Mouse (Mus musculus): Measurements from ENCODE around the gene 2310011J03Rik. TPM values are rescaled to one million over a fixed set of nuclear protein-coding genes. Genes with fewer than 3 reads are reported as not detected.
"Not testable (repeated sequence)": the region's sequence is repeated elsewhere in the genome, so short reads cannot be mapped to it uniquely, and the experiment has no call there.

The 2310011J03Rik gene
- polyA plus RNA-seq, 1 experiment from 2014 or later, result 32.4 TPM

DNA sequence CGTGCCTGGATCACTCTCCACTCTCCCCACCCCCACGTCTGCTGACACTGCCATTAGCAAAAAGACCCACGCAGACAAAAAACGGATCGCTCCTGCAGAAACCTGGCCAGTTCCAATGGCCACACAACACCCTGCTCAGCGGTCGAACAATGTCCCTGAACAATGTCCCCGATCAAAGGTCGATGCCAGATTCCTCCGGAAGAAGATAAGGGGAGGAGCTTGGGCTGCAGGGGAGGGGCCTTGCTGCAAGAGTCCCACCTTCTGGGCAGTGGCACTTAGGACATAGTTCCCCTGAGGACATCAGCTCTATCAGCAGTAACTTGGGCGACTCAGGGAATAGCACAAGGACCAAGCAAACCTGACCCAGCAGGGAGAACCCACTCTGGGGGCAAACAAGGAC, 31.6 kb upstream of the 2310011J03Rik start:
- H3K27me3 ChIP-seq, result peaks cover 98% of the 10 kb centered on the region
- no peak overlapping the region for H3K4me2 ChIP-seq
- no peak for ATAC-seq (replicated peaks; ENCODE audit: insufficient number of reproducible peaks, insufficient read depth, low FRiP score, low read depth)
- no peaks in the 10 kb centered on the region for H3K36me3 ChIP-seq
- H3K9ac ChIP-seq, result no peak overlapping the region
- H3K27ac ChIP-seq, result no peak overlapping the region
- H3K9me3 ChIP-seq (replicated peaks), result no peaks in the 10 kb centered on the region
- peaks cover 33% of the 10 kb centered on the region for H3K4me1 ChIP-seq (replicated peaks)
- H3K4me3 ChIP-seq, result no peak overlapping the region
- WGBS, result 31% methylated on average over 11 of the region's 11 CpGs

DNA sequence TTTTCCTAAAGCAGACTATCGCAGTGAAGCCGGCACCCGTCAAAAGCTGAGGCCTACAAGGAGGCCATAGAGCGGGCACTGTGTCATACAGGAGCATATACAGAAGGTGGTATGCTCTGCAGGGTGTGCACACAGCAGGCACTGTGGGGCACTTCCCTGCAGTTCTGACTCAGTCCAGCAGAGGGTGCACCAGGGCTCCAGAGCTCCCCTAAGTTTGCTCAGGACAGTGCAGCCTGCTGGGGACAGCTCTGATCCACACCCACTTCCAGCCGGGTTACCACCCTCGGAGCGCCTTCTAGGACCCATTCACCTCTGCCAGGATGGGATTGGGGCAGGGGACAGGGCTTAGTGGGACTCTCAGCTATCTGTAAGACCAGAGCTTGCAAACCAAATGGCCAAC, 30.0 kb upstream of the 2310011J03Rik start:
- Histone ChIP-seq H3K9me3 (replicated peaks) (no peaks in the 10 kb centered on the region), H3K27me3 (peaks cover 97% of the 10 kb centered on the region), H3K4me3 (no peak overlapping the region), H3K4me2 (no peak overlapping the region), H3K27ac (no peak overlapping the region), H3K4me1 (replicated peaks) (peaks cover 24% of the 10 kb centered on the region), H3K36me3 (no peaks in the 10 kb centered on the region), H3K9ac (no peak overlapping the region)
- WGBS, result 4% methylated on average over 7 of the region's 7 CpGs
- ATAC-seq (replicated peaks; ENCODE audit: insufficient number of reproducible peaks, insufficient read depth, low FRiP score, low read depth), result peak; percentile 73

DNA sequence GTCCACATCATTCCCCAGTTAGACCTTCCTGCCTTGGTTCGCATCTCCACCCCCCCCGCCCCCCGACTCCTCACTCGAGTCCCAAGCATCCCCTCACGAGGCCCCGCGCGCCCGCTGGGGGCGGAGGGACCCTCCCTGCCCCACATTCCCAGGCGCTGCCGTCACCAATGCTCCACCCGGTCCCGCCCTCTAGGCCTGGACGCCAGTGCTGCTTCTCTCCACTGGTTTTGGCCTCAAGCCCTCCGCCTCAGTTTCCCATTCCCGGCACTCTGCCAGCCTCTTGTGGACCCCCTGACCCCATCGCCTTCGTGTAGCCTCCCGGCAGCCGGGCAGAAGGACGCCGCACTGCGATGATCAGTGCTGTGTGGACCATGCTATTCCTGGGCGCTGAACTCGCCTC, 28.6 kb upstream of the 2310011J03Rik start:
- H3K9me3 ChIP-seq (replicated peaks), result no peaks in the 10 kb centered on the region
- peaks cover 98% of the 10 kb centered on the region for H3K27me3 ChIP-seq
- H3K4me3 ChIP-seq, result peak overlapping the region; percentile 52
- H3K9ac ChIP-seq, result peak overlapping the region; percentile 61; the same call in 1 of the 2 replicates
- ATAC-seq (replicated peaks; ENCODE audit: insufficient number of reproducible peaks, insufficient read depth, low FRiP score, low read depth), result no peak
- H3K36me3 ChIP-seq, result no peaks in the 10 kb centered on the region
- H3K4me2 ChIP-seq, result peak overlapping the region; percentile 82
- H3K27ac ChIP-seq, result no peak overlapping the region
- peaks cover 36% of the 10 kb centered on the region for H3K4me1 ChIP-seq (replicated peaks)
- WGBS, result 18% methylated on average over 26 of the region's 26 CpGs

DNA sequence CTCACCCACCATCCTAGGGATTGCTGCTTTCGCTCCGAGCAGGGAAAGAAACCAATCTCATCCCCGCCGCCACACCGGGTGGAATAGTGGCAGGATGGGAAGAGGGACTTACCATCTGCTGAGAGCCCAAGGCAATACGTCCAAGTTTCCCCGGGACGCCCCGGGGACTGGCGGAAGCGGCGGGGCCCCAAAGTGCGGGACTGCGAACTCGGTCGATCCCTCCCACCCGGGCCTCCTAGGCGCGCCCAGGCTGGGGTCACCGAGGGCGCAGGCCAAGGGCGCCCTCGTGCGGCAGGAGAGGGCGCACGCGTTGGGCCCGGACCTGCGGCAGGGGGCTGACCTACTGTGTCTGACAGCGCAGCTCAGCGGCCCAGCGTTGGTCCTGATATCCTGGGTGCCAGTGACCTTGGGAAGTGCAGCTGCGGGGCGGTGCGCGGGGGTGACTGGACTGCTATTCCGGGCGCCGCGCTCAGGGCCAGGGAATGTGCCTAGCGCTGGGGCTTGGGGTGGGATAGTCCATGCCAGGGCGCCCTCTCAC, 28.0 kb upstream of the 2310011J03Rik start, which contains the start of gene Adamtsl5:
TSS of gene Adamtsl5 (minus strand) at position 169 of the 538 bp plus-strand sequence.
- Histone ChIP-seq H3K27me3 (peaks cover 98% of the 10 kb centered on the region), H3K4me1 (replicated peaks) (peaks cover 42% of the 10 kb centered on the region), H3K27ac (peak within 1 kb of the TSS; percentile 31), H3K36me3 (no peaks in the 10 kb centered on the region), H3K4me2 (peak within 1 kb of the TSS; percentile 82), H3K9ac (peak within 1 kb of the TSS; percentile 61), H3K9me3 (replicated peaks) (no peaks in the 10 kb centered on the region), H3K4me3 (peak within 1 kb of the TSS; percentile 52)
- under 1% methylated on average over 42 of the region's 42 CpGs for WGBS
- ATAC-seq (replicated peaks; ENCODE audit: insufficient number of reproducible peaks, insufficient read depth, low FRiP score, low read depth), result peak; percentile 51

DNA sequence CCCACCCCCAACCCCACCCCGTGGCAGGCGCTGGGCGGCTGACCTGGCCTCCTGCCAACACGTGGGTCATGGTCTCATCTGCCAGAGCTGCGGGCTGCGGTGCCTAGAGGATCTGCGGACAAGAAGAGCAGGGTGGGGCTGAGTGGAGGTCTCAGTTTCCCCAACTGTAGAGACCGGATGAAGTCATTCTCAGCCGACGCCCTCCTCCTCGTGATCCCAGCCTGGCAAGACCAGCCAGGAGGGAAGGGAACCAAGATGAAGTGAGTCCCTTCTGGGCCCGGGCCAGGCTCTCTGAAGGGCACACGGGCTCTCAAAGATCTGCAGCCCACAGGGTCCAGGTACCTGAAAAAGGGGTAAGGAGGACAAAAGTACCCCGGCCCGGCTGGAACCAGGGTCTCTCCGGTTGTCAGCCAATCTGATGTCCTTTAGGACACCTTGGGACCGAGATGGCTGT, 27.2 kb upstream of the 2310011J03Rik start:
- no peaks in the 10 kb centered on the region for H3K9me3 ChIP-seq (replicated peaks)
- 12% methylated on average over 17 of the region's 17 CpGs for WGBS
- H3K9ac ChIP-seq, result peak overlapping the region; percentile 61
- peak overlapping the region; percentile 82 for H3K4me2 ChIP-seq
- H3K27me3 ChIP-seq, result peaks cover 98% of the 10 kb centered on the region
- H3K27ac ChIP-seq, result 0 out of 2 replicates have a peak overlapping the region, but pooled peaks have one; percentile 31
- H3K4me1 ChIP-seq (replicated peaks), result peaks cover 50% of the 10 kb centered on the region
- no peaks in the 10 kb centered on the region for H3K36me3 ChIP-seq
- no peak for ATAC-seq (replicated peaks; ENCODE audit: insufficient number of reproducible peaks, insufficient read depth, low FRiP score, low read depth)
- peak overlapping the region; percentile 52 for H3K4me3 ChIP-seq

DNA sequence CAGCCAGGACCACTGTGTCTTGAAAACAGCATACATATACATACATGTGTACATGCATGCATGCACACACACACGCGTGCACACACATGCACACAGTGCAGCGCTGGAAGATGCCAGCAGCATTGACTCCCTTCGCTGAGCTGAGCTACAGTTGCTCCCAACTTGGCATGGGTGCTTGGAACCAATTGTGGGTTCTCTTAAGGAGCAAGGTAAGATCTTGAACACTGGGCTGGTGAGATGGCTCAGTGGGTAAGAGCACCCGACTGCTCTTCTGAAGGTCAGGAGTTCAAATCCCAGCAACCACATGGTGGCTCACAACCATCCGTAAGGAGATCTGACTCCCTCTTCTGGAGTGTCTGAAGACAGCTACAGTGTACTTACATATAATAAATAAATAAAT, 25.6 kb upstream of the 2310011J03Rik start:
- not testable (repeated sequence) for H3K27ac ChIP-seq; H3K36me3 ChIP-seq; H3K9me3 ChIP-seq (replicated peaks); ATAC-seq (replicated peaks; ENCODE audit: insufficient number of reproducible peaks, insufficient read depth, low FRiP score, low read depth); H3K9ac ChIP-seq; H3K4me3 ChIP-seq; H3K4me2 ChIP-seq
- WGBS, result 79% methylated on average over 6 of the region's 6 CpGs
- Histone ChIP-seq H3K27me3 (peaks cover 98% of the 10 kb centered on the region), H3K4me1 (replicated peaks) (peaks cover 61% of the 10 kb centered on the region)

DNA sequence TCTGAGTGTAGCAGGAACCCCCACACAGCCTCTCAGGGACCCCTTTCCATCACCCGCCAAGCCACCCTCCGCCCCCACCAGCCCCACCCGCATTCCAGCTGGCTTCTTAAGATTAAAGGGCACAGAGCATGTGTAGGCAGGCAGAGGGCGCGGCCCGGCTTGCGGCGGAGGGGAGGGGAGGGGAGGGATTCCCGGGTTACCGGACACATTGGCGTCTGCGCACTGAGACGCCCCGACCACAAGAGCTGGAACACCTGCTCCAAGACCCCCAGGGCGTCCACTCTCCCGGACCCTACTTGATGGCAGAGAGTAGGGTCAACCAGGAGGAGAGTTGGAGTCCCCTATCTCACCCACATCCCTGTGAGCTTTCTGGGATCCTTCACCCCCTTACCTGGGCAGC, 24.8 kb upstream of the 2310011J03Rik start:
- Histone ChIP-seq H3K27ac (no peak overlapping the region), H3K27me3 (peaks cover 98% of the 10 kb centered on the region), H3K4me3 (no peak overlapping the region), H3K4me1 (replicated peaks) (peaks cover 64% of the 10 kb centered on the region), H3K9me3 (replicated peaks) (no peaks in the 10 kb centered on the region), H3K36me3 (no peaks in the 10 kb centered on the region), H3K4me2 (peak overlapping the region; percentile 9; the same call in 1 of the 2 replicates), H3K9ac (no peak overlapping the region)
- 9% methylated on average over 16 of the region's 16 CpGs for WGBS
- ATAC-seq (replicated peaks; ENCODE audit: insufficient number of reproducible peaks, insufficient read depth, low FRiP score, low read depth), result no peak

DNA sequence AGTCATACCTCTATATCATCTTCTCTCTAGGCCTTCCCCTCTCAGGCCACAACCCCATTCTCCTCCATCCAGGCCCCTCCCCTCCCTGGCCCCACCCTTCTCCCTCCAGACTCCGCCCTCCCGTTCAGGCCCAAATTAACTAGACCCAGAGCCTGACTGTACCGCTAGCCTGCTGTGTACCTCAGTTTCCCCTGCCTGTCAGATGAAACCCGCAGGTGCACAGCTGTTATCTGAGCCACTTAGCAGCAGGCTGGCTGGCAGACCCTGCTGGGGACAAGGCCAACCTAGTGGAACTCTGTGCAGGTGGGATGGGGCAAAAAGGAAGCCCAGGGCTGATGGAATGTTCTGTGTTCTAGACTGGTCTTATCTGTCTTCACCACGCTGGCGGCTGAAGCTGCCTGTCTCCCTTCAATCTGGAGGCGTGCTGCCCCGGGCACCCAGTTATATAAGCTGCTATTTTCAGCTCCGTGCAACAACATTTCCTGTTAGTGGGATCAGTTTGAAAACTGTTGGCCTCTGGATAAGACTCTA, 23.9 kb upstream of the 2310011J03Rik start:
- Histone ChIP-seq H3K9ac (no peak overlapping the region), H3K36me3 (no peaks in the 10 kb centered on the region), H3K4me3 (no peak overlapping the region), H3K4me2 (no peak overlapping the region), H3K4me1 (replicated peaks) (peaks cover 63% of the 10 kb centered on the region), H3K27me3 (peaks cover 92% of the 10 kb centered on the region), H3K9me3 (replicated peaks) (no peaks in the 10 kb centered on the region), H3K27ac (peak overlapping the region; percentile 26; the same call in 1 of the 2 replicates)
- 25% methylated on average over 9 of the region's 9 CpGs for WGBS
- ATAC-seq (replicated peaks; ENCODE audit: insufficient number of reproducible peaks, insufficient read depth, low FRiP score, low read depth), result no peak

DNA sequence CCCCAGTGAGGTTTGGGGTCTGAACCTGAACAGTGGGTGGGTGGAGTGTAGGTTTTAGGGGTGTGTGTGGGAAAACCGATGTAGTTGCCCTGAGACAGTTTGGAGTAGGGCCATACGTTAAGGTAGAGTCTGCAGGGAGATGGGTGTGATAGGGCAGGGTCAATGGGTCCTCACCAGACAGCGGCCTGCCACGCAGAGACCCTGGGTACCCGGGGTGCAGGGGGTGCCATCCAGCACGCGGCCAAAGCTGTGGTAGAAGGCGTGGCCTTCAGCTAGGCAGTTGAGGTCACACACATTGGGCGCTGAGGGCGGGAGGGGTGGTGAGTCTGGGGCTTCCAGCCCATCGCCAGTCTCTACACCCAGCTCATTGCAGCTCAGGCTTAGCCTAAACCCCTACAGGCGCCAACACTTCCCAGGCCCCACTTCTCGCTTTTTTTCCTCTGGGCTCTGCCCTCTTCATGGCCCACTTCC, 23.1 kb upstream of the 2310011J03Rik start:
- H3K27ac ChIP-seq, result no peak overlapping the region
- peak overlapping the region; percentile 58 for H3K4me2 ChIP-seq
- 39% methylated on average over 13 of the region's 13 CpGs for WGBS
- 0 out of 2 replicates have a peak, but pooled peaks have one; percentile 1 for ATAC-seq (replicated peaks; ENCODE audit: insufficient number of reproducible peaks, insufficient read depth, low FRiP score, low read depth)
- H3K4me1 ChIP-seq (replicated peaks), result peaks cover 55% of the 10 kb centered on the region
- H3K9me3 ChIP-seq (replicated peaks), result no peaks in the 10 kb centered on the region
- H3K9ac ChIP-seq, result no peak overlapping the region
- peaks cover 84% of the 10 kb centered on the region for H3K27me3 ChIP-seq
- peak overlapping the region; percentile 40 for H3K4me3 ChIP-seq
- H3K36me3 ChIP-seq, result no peaks in the 10 kb centered on the region

DNA sequence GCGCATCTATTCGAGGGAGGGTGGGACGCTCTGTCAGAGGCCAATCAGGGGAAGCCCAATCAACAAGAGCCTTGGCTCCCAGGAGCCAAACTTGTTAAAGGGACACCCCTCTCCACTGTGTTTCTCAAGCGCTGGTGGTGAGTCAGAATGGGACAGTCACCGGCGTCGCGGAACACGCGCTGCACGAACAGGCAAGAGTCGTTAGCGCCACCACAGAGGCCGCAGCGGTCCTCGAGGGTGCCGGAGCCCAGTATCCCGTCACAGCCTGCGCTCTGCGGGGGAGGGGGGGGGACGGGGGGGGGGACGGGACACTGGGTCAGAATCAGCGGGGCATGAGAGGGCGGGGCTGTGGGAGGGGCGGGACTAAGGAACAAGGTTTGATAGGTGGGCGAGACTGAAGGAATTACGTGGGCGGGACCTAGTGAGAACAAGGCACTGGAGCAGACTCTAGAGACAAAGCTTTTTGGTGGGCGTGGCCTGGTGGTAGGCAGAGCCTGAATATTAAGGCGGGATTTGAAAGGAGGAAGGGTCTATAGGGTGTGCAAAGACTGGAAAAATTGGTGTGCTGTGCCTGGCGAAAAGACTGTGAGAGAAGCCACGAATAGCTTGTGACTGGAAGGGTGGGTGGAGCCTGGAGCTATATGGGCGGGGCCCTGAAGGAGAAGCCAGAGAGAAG, 22.6 kb upstream of the 2310011J03Rik start:
- H3K4me2 ChIP-seq, result peak overlapping the region; percentile 58
- peaks cover 80% of the 10 kb centered on the region for H3K27me3 ChIP-seq
- H3K27ac ChIP-seq, result 0 out of 2 replicates have a peak overlapping the region, but pooled peaks have one; percentile 12
- ATAC-seq (replicated peaks; ENCODE audit: insufficient number of reproducible peaks, insufficient read depth, low FRiP score, low read depth), result peak; percentile 45
- peak overlapping the region; percentile 40 for H3K4me3 ChIP-seq
- H3K36me3 ChIP-seq, result no peaks in the 10 kb centered on the region
- peaks cover 50% of the 10 kb centered on the region for H3K4me1 ChIP-seq (replicated peaks)
- H3K9me3 ChIP-seq (replicated peaks), result no peaks in the 10 kb centered on the region
- peak overlapping the region; percentile 39; the same call in 1 of the 2 replicates for H3K9ac ChIP-seq
- WGBS, result 1% methylated on average over 27 of the region's 33 CpGs

DNA sequence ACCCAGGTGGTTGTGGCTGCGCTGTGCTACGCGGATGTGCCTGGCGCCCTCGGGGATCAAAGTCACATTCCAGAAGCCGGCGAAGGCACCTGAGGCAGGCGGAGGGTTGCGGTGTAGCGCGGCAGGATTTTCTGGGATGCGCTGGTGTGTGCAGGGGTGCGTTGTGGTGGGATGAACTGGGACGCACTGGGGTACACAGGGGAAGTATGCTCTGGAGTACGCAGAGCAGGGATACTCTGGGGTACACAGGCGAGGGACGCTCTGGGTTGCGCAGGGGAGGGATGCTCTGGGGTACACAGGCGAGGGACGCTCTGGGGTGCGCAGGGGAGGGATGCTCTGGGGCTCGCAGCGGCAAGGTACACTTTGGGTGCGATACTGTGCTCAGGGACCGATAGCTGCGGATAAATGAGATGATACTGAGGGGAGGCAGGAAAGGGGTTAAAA, 22.0 kb upstream of the 2310011J03Rik start:
- H3K9me3 ChIP-seq (replicated peaks), result no peaks in the 10 kb centered on the region
- H3K36me3 ChIP-seq, result no peaks in the 10 kb centered on the region
- peaks cover 44% of the 10 kb centered on the region for H3K4me1 ChIP-seq (replicated peaks)
- H3K27me3 ChIP-seq, result peaks cover 74% of the 10 kb centered on the region
- 2% methylated on average over 26 of the region's 26 CpGs for WGBS
- no peak overlapping the region for H3K27ac ChIP-seq
- peak overlapping the region; percentile 40 for H3K4me3 ChIP-seq
- H3K9ac ChIP-seq, result peak overlapping the region; percentile 39
- ATAC-seq (replicated peaks; ENCODE audit: insufficient number of reproducible peaks, insufficient read depth, low FRiP score, low read depth), result no peak
- peak overlapping the region; percentile 58 for H3K4me2 ChIP-seq
